Mouse (Mus musculus): ENCODE measurements around the gene Traf1.

DNA sequence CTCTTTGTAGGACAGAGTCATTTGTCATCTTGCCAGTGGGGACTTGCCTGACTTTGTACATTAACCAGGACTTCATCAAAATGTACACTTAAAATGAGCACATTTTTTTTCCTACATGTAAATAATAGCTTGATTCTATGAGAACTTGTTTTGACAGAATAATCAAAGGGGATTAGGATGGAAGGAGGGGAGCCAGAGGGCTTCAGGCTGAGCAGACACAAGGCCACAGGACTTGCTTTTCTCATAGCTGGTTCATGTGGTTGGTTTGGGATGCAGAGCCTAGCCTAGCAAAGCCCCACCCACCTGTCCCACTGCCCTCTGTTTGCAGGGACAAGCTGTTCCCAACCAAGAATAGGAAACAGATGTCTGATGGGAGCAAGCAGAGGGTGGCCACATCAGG lies 10.1 kb downstream of the Traf1 start:
- no peak for TF ChIP-seq CTCF (IDR thresholded peaks at IDR 0.05; ENCODE audit: low read depth, low read length)
- TF ChIP-seq TAL1 (conservative IDR thresholded peaks at IDR 0.05; ENCODE audit: low read depth, low read length): no peak
- no peak for TF ChIP-seq GATA1 (IDR thresholded peaks at IDR 0.05; ENCODE audit: borderline replicate concordance, low read length)
- no peak for TF ChIP-seq POLR2AphosphoS5 (IDR thresholded peaks at IDR 0.05; ENCODE audit: insufficient replicate concordance, low read depth, low read length)

Measured in G1E (cell line).